Mouse (Mus musculus) stomach, embryonic 14.5 days (tissue): ENCODE measurements around the gene Atg7. TPM values are rescaled to one million over a fixed set of nuclear protein-coding genes. Genes with fewer than 3 reads are reported as not detected.

Source experiments
- ATAC-seq: fragments of 200-750 bp; cut with Nextera tagmentation; 2 replicates; pipeline ENCODE4 v1.8.0; 2017; ENCODE audit warnings: low read depth, moderate TSS enrichment; ENCODE audit not compliant: insufficient number of reproducible peaks, insufficient read depth, low FRiP score
- H3K27ac ChIP-seq: fragments of 300-500 bp; sonication (generic); 2 replicates; pipeline ENCODE4 v1.5.1; 2014; ENCODE audit warnings: mild to moderate bottlenecking, low read length, moderate library complexity, mixed read lengths
- H3K27me3 ChIP-seq: fragments of 300-500 bp; sonication (generic); 2 replicates; pipeline ENCODE4 v1.6.1; 2014; ENCODE audit warnings: low read length, control low read depth, mixed read lengths; ENCODE audit not compliant: control insufficient read depth, insufficient read depth
- H3K36me3 ChIP-seq: fragments of 300-500 bp; sonication (generic); 2 replicates; pipeline ENCODE4 v1.6.1; 2014; ENCODE audit warnings: mild to moderate bottlenecking, control low read depth, low read length, moderate library complexity, mixed read lengths; ENCODE audit not compliant: control insufficient read depth, insufficient read depth
- H3K4me1 ChIP-seq: fragments of 300-500 bp; sonication (generic); 2 replicates; pipeline ENCODE4 v1.6.1; 2014; ENCODE audit warnings: low read length, control low read depth, mixed read lengths; ENCODE audit not compliant: control insufficient read depth, insufficient read depth
- H3K4me2 ChIP-seq: fragments of 300-500 bp; sonication (generic); replicated peaks from 2 replicates; pipeline ENCODE4 v1.6.1; 2014; ENCODE audit warnings: low read depth, low read length, control low read depth
- H3K4me3 ChIP-seq: fragments of 300-500 bp; sonication (generic); 2 replicates; pipeline ENCODE4 v1.5.1; 2014; ENCODE audit warnings: low read depth, low read length, control low read depth
- H3K9ac ChIP-seq: fragments of 300-500 bp; sonication (generic); replicated peaks from 2 replicates; pipeline ENCODE4 v1.6.1; 2014; ENCODE audit warnings: low read depth, mild to moderate bottlenecking, control low read depth, low read length, moderate library complexity, mixed read lengths
- H3K9me3 ChIP-seq: fragments of 300-500 bp; sonication (generic); 2 replicates; pipeline ENCODE4 v1.6.1; 2016; ENCODE audit warnings: low read depth, low read length, control low read depth; ENCODE audit not compliant: control insufficient read depth
- WGBS: fragments of 180-500 bp; shearing (Covaris S2); extraction: QIAGEN DNeasy Blood & Tissue Kit; methylation state at CpG from one replicate; pipeline ENCODE4 v1.1.7; 2014; 5-methylcytosine and 5-hydroxymethylcytosine counted together
- polyA plus RNA-seq: library from polyadenylated mRNA; unstranded; fragments of >200 nt; fragmentation: Nextera tagmentation; extraction: Ambion mirVana; gene quantifications from 2 replicates; pipeline ENCODE4 v1.2.1, GENCODE M21; 2014

Gene Atg7
- polyA plus RNA-seq, 1 experiment from 2014 or later: 23.2 TPM

- Histone ChIP-seq H3K9ac (peak overlapping the region; percentile 10; the same call in 1 of the 2 replicates), H3K9me3 (no peaks in the 10 kb centered on the region; the same call in 1 of the 2 replicates), H3K36me3 (peaks cover 4% of the 10 kb centered on the region; the same call in 1 of the 2 replicates), H3K4me3 (no peak overlapping the region), H3K27me3 (no peaks in the 10 kb centered on the region), H3K4me1 (peaks cover 48% of the 10 kb centered on the region), H3K4me2 (peak overlapping the region; percentile 16; the same call in 1 of the 2 replicates), H3K27ac (peak overlapping the region; percentile 69)
- no peak for ATAC-seq
- 46% methylated on average over 10 of the region's 10 CpGs for WGBS
Observed at GRCm38 (mm10) chr6:114900194-114900593, 257.3 kb downstream of the Atg7 start.

GRCm38 (mm10) chr6:114901321-114901824, 258.5 kb downstream of the Atg7 start:
- peaks cover 4% of the 10 kb centered on the region; the same call in 1 of the 2 replicates for H3K36me3 ChIP-seq
- H3K4me2 ChIP-seq: peak overlapping the region; percentile 22; the same call in 1 of the 2 replicates
- peak; percentile 90 for ATAC-seq
- no peaks in the 10 kb centered on the region for H3K27me3 ChIP-seq
- no peaks in the 10 kb centered on the region for H3K9me3 ChIP-seq
- peak overlapping the region; percentile 44; the same call in 1 of the 2 replicates for H3K27ac ChIP-seq
- peaks cover 48% of the 10 kb centered on the region for H3K4me1 ChIP-seq
- 5% methylated on average over 12 of the region's 12 CpGs for WGBS
- no peak overlapping the region for H3K9ac ChIP-seq
- no peak overlapping the region for H3K4me3 ChIP-seq

- H3K27ac ChIP-seq: peak overlapping the region; percentile 44; the same call in 1 of the 2 replicates
- no peak overlapping the region for H3K4me3 ChIP-seq
- 27% methylated on average over 4 of the region's 4 CpGs for WGBS
- peaks cover 4% of the 10 kb centered on the region; the same call in 1 of the 2 replicates for H3K36me3 ChIP-seq
- no peaks in the 10 kb centered on the region for H3K27me3 ChIP-seq
- no peak overlapping the region for H3K9ac ChIP-seq
- H3K4me2 ChIP-seq: peak overlapping the region; percentile 22; the same call in 1 of the 2 replicates
- ATAC-seq: peak; percentile 51; the same call in 1 of the 2 replicates
- peaks cover 48% of the 10 kb centered on the region for H3K4me1 ChIP-seq
- no peaks in the 10 kb centered on the region for H3K9me3 ChIP-seq
Observed at GRCm38 (mm10) chr6:114901921-114902320, 259.0 kb downstream of the Atg7 start.

- no peaks in the 10 kb centered on the region for H3K27me3 ChIP-seq
- H3K36me3 ChIP-seq: peaks cover 3% of the 10 kb centered on the region; the same call in 1 of the 2 replicates
- no peak overlapping the region for H3K27ac ChIP-seq
- H3K9me3 ChIP-seq: no peaks in the 10 kb centered on the region
- H3K9ac ChIP-seq: no peak overlapping the region
- H3K4me2 ChIP-seq: no peak overlapping the region
- WGBS: 62% methylated on average over 6 of the region's 6 CpGs
- peaks cover 52% of the 10 kb centered on the region for H3K4me1 ChIP-seq
- no peak overlapping the region for H3K4me3 ChIP-seq
- no peak for ATAC-seq
Observed at GRCm38 (mm10) chr6:114904233-114904632, 261.3 kb downstream of the Atg7 start.

GRCm38 (mm10) chr6:114904818-114905217, 261.9 kb downstream of the Atg7 start:
- Histone ChIP-seq H3K4me2 (no peak overlapping the region), H3K9me3 (no peaks in the 10 kb centered on the region), H3K27me3 (no peaks in the 10 kb centered on the region), H3K27ac (no peak overlapping the region), H3K36me3 (peaks cover 3% of the 10 kb centered on the region; the same call in 1 of the 2 replicates), H3K9ac (no peak overlapping the region), H3K4me3 (no peak overlapping the region), H3K4me1 (peaks cover 46% of the 10 kb centered on the region)
- no peak for ATAC-seq
- WGBS: 90% methylated on average over 3 of the region's 3 CpGs

GRCm38 (mm10) chr6:114905253-114906028, 262.5 kb downstream of the Atg7 start:
- no peaks in the 10 kb centered on the region for H3K27me3 ChIP-seq
- peaks cover 41% of the 10 kb centered on the region for H3K4me1 ChIP-seq

GRCm38 (mm10) chr6:114906209-114906608, 263.3 kb downstream of the Atg7 start:
- Histone ChIP-seq H3K9ac (no peak overlapping the region), H3K4me2 (no peak overlapping the region), H3K36me3 (peaks cover 3% of the 10 kb centered on the region; the same call in 1 of the 2 replicates), H3K4me3 (no peak overlapping the region), H3K27ac (no peak overlapping the region), H3K4me1 (peaks cover 37% of the 10 kb centered on the region), H3K9me3 (no peaks in the 10 kb centered on the region), H3K27me3 (no peaks in the 10 kb centered on the region)
- WGBS: 64% methylated on average over 5 of the region's 5 CpGs
- ATAC-seq: no peak

More at GRCm38 (mm10) chr6:114905253-114906028, 262.5 kb downstream of the Atg7 start:
- H3K9me3 ChIP-seq: no peaks in the 10 kb centered on the region
- H3K4me2 ChIP-seq: no peak overlapping the region
- H3K27ac ChIP-seq: no peak overlapping the region
- no peak overlapping the region for H3K4me3 ChIP-seq
- peaks cover 3% of the 10 kb centered on the region; the same call in 1 of the 2 replicates for H3K36me3 ChIP-seq
- no peak for ATAC-seq
- WGBS: 67% methylated on average over 8 of the region's 8 CpGs
- no peak overlapping the region for H3K9ac ChIP-seq

GRCm38 (mm10) chr6:114907459-114907858, 264.6 kb downstream of the Atg7 start:
- H3K4me2 ChIP-seq: no peak overlapping the region
- H3K36me3 ChIP-seq: peaks cover 3% of the 10 kb centered on the region; the same call in 1 of the 2 replicates
- H3K9me3 ChIP-seq: no peaks in the 10 kb centered on the region
- no peaks in the 10 kb centered on the region for H3K27me3 ChIP-seq
- WGBS: 93% methylated on average over 6 of the region's 6 CpGs
- peaks cover 30% of the 10 kb centered on the region for H3K4me1 ChIP-seq
- H3K27ac ChIP-seq: no peak overlapping the region
- ATAC-seq: no peak
- no peak overlapping the region for H3K9ac ChIP-seq
- H3K4me3 ChIP-seq: no peak overlapping the region
